Mouse (Mus musculus) ovary, adult 18-20 months (tissue): ENCODE results near the gene Prdm5.
A peak's percentile ranks its signal among the peaks of the same experiment; 100 is the strongest.

Source experiments
- DNase-seq: peaks from one replicate; pipeline ENCODE4 v3.0.0; 2022; ENCODE audit warnings: low spot score, mixed read lengths

The Prdm5 gene

DNA sequence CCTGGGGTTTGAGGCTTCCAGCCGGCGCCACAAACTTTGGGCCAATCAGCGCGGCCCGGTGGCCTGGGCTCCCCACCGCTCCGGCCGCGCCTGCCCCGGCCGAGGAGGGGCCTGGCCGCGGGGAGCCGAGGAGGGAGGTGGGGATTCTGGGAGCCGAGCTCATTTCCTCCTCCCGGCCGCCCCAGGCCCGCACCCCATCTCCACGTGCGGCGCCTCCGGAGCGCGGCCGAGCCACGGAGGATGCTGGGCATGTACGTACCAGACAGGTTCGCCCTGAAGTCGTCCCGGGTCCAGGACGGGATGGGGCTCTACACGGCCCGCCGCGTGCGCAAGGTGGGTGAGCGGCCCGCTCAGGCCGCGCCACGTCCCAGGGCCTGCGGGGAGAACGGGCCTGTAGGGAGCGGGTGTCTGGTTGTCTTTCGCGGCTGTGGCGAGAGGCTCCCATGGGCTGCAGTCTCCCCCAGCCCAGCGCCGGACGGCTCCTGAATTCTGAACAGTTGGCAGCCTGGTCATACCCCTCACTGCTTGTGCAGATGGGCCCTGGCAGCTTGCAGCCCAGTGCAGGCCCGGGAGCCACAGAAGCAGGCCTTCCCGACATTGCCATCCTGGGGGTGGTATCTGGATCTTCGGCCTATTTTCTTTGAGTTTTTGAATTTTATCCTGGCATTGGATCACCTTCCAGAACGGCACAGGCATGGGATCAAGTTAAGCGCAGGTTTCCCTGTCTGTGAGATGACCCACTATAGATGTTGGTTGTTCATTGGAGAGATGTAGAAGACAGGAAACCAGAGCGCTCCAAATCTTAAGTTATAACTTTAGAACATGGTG is at the start of gene Prdm5:
Gene Prdm5 (plus strand): TSS at position 128 of the 828 bp plus-strand sequence.
- peak; percentile 65 for DNase-seq

DNA sequence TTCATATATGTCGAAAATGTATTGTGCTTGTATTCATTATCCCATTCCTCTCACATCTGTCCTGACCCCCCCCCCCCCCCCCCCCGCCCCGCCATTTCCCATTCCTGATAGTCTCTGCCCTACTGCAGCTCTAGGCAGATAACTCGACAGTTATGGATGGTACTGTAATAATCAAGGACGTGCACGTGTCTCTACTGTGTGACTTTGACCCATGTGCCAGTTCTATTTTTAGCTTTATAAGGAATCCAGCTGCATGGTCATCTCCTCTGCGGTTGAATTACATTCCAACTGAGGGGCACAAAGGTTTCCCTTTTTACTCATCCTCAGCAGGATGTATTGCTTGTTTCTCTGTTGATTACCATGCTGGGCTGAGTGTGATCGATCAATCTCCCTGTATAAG is 39.3 kb upstream of the Prdm5 start:
- no peak for DNase-seq

DNA sequence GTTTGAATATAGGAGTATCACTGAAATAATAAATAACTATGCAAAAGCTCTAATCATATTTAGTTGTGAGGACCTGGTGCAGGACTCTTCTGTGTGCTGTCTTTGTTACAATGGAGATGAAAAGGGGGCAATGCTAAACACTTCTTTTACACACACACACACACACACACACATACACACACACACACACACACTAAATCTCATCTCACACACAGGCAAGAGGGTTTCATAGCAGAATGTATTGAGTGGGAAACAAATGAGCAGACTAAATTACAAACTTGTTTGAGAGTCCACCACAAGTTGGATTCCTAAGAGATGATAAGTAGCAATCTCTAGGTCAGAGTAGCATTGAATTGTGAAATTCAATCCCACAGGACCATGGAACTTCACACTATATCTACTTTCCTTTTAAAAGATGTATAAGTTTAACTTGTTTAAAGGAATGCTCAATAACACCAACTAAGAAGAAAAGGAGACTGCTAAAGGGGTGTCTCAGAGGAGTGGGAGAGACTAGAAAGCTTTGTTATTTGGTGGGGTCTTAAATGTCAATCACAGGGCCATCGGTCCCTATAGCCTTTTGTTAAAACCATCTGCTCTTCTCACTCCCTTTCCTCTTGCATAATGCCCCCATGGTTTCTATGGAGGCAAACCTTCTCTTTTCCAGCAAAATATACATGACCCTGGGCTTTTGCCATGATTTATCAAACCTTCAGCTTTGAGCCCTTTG is 35.5 kb upstream of the Prdm5 start:
- DNase-seq: no peak

DNA sequence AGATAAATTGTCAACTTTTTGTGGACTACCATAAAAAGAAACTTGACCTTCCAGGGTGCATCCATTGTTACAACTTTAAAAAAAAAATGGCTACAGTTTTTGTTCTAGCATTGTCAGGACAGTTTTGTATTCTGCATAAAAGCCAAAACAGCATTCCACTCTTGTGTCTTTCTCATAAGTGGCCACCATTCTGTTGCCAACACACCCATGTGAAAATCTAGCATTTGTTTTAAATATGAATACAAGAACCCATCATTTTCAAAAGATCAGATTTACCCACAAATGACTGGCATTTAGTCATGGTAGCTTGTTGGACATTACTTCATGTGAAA is 35.0 kb upstream of the Prdm5 start:
- DNase-seq: no peak

DNA sequence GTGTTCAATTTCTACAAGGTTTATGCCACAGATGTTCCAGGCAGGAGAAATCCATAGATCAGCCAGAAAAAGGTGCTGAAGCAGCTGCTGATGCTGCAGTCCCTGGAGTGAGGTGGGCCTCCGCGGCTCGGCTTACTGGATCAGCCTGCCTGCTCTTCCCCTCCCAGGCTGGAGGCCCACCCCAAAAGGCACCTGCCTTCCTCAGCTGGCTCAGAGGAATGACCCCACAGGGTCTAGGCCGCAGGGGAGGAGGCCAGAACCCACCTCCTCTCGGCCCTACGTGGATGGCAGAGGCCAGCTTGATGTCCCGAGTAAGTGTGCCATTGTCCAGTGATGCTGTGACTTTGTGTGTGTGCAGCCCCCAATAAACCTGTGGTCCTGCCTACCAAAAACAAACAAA is 20.6 kb upstream of the Prdm5 start:
- no peak for DNase-seq

DNA sequence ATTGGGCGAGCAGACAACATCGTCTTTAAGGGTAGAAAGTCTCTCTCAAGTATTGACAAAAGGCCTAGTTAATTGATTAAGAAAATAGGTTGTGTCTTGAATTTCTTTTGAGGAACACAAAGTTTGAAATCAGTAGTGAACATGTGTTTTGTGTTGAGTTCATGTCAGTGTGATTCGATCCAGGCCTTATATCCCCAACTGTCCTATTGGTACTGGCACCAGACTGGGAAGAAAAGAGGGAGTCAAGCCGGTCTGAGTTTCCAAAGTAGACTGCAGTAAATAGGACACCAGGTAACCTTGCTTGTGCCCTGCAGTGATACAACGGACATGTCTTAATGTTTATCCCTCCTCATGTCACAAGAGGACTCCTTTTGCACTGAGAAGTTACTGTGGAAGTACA is 19.6 kb upstream of the Prdm5 start:
- DNase-seq: no peak

DNA sequence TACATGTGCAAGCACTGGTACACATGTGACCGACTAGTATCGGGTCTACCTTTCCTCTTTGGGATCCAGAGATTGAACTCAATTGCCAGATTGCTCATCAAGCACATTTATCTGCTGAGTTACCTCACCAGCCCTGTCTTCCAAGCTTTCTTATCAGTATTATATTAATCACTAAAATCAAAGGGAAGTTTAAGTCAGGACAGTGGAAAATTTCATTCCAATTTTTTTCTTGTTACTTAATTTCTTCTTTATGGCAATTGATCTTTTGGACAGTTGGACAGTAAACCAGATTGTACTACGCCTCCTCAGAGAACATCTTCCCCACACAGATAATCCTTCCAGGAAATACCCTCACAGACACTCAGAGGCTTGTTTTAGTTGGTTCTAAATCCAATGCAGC is 18.7 kb upstream of the Prdm5 start:
- no peak for DNase-seq

DNA sequence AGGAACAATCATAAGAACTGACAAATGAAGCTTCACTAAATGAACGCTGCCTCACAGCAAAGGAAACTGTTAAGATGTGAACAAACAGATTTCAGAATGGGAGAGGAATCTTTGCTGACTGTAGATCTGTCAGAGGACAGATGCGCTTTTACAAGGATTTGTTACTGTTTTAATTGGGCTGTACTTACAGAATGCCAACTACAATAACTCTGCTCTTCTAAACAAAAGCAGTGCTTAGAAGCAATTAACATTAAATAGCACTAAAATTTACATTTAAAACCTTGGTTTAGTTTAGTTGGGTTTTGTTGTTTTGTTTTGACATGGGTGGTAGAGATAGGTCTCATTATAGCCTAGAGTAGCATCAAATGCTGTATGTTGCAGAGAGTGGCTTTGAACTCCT is 14.3 kb upstream of the Prdm5 start:
- DNase-seq: no peak

DNA sequence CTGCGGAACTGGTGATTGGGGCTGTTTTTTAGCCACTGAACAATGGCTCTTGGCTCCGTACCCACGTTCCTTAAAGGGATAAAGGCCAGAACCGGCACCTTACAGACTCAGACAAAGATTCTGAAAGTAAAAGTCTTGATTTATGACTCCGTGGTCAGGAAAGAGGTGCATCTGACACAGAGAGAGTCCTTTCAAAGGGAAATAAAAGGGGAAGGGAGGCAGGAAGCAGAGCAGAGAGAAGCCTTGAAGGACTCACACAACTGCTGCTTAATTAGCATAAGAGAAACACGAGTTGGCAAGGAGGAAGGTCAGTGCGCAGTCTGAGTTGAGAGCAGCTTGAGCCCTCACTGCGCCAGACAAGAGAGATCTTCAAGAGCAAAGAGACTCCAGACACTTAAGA is 13.7 kb upstream of the Prdm5 start:
- DNase-seq: peak; percentile 67

DNA sequence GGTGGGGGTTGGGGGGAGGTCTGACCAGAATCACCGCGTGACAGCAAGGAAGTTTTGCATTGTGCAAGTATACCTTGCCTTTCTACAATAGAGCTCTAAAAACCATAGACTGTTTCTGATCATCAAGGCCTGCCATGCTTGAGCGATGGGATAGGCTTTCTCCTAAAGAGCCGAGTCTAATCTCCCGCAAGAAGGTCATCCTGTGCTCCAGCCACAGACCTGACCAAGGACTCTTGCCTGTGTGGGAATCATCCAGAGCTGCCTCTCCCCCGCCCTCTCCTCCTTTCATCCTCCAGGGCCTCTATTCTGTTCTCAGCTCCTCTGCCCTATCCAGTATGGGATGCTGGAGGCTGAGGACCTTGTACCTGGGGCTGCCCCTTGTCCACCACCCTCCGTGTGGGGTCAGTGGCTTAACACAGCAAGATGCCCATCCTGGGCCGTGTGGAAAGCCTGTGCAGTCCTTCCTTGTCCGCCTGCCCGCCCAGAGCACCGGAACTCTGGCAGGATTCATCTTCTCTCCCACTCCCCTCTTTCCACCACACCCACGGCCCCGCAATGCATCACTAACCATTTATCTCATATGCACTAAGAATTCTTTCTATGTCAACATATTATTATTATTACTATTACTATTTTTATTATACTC is 12.9 kb upstream of the Prdm5 start:
- DNase-seq: peak; percentile 61

DNA sequence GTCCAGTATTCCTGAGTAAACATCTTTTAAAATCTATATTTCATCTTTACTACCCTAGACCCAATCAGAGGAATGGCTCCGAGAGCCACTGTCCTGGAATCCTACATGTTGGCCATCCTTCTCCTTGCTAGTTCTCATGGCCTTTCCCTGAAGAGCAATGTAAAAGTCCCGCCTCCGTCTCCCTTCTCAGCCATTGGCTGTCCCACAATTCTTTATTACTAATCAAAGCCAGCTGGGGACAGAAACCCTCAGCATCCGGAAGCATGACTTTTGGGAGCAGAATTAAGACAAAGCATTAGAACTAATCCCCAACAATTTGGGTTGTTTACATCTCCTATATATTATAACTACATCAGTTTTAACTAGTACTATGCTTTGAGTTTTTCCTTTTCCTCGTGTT is 10.9 kb upstream of the Prdm5 start:
- DNase-seq: no peak

DNA sequence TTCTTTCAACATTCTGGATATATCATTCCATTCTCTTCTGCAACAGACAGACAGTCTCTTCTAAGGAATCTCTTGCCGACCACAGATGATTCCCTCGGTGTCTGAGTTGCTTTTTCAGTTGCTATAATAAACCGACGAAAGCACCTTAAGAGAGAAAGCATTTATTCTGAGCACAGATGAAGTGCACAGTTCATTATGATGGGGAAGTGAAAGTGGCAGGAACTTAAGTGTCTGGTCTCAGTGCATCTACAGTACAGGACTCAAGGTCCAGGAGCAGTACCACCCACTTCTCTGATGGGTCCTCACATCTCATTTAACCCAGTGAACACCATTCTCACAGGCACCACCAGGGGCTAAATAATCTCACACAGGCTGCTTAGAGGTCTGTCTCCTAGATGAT is 5.2 kb upstream of the Prdm5 start:
- no peak for DNase-seq

DNA sequence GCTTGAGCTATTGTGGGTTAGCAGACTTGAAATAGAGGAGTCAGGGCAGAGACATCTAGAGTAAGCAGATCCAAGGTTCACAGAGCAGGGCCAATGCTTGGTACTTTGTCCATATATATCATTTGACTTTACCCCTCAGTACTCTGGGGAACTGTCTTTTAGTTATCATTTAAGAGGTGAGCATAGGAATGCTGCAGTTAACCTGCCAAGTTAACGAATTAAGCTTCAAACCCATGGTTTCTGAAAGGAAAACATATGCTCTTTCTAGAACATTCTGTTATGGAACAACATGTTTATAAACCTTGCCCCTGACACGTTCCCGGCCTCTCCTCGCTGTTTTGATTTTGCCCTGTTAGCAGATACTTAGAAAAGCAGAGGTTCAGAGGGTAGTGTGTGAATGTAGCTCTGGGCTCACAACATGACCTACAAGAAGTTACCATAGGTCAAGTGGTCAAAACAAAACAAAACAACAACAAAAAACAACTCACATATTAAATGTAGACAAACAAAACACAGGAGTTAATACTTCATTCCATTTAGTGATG is 973 bp downstream of the Prdm5 start:
- DNase-seq: no peak

DNA sequence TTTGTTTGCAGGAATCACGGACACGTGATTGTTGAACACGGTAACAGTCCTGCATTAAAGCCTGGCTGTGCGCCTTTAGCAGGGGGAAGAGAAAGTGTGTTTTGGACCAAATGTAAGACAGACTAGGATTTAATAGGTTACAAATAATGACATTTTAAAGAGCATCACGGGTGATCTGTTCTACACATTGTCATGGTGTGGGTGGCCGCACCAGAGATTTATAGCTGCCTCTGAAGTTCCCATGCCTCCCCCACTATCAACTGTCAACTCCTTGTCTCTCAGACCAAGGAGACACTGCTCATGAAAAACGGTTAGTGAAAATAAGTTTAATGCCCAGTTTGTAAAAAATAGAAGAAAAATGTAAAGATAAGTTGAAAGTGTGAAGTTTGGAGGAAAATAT is 2.7 kb downstream of the Prdm5 start:
- no peak for DNase-seq

DNA sequence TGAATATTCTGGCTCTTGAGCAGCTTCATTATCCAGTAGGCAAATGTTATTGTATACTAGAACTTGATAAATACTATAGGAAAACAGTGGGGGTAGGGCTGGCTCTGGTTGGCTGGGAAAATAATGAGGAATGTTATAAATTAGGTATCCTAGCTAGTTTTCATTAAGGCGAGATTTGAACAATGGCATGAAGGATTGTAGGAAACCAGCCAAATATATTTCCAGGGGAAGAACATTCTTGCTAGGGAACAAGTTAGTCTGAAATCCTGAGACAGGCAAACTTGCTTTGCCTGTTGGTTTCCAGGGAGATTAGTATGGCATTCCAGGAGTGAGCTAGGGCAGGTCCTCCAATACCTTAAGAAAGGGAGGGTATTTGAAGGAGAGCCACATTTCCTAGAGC is 4.9 kb downstream of the Prdm5 start:
- DNase-seq: no peak

DNA sequence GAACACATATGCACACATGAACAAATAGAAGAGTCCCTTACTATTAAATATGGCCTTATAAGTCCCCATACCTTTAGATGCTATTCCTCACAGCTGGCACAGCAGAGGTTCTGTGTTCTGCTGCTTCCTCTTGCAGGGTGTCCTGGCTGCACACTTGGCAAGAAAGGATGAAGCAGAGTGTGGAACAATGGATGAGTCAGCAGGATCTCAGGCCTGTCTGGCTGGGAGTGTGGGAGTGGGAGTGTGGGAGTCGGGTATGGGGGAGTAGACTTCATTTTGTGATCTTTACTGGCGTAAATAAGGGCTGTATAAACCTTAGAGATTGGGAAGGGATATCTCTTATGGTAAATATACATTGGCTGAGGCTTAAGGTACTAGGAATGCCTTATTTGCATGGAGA is 14.1 kb downstream of the Prdm5 start:
- DNase-seq: no peak

DNA sequence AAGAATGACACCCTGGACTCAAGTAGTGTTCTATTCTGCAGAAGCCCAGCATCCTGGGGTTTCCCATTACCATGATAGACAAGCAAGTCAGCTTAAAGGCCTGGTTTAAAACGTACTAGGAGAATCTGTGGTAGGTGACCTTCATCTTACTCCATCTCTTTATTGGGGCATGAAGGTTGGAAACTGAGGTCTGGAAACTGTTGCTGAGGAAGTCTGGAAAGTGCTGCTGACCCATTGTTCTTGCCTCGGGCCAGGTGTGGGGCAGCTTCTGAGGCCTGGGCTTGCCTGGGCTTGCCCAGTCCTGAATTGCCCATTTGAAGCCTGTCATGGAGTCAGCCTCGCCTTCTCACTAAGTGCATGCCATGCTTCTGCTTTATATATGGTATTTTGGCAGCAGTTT is 17.8 kb downstream of the Prdm5 start:
- no peak for DNase-seq

DNA sequence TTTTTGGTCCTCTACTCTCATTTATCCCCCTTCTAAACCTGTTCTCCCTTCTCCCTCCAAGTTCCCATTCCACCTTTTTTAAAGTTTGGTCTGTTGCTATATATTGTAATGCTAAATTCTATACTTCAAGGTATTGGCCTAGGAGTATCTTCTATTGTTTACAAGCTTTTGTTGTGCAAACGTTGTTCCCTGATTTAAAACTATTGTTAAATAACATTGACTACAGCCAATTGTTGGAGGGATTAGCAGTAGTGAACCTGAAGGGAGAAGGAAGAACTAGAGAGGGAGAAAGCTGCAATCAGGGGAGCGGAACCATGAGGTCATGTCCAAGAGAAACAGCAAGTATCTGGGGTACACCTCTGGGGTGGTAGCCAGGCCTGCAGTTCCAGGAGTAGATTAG is 18.5 kb downstream of the Prdm5 start:
- no peak for DNase-seq

DNA sequence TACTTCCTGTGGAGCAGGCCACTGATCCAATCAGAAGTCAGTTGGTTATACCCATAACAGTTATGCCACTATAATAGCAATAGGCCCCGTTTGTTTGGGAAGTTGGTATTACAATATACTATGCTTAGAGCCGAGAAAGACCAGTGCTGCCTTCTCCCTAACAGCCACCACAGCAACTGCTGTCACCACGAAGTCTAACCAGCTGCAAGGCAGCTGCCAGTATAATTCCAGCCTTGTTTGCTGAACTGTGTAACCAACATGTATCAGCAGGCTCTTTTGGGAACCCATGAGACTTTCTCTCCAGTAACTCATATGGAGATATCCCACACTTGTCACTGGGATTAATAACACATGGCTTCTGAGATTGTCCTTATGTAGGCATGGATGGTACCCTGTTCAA is 19.6 kb downstream of the Prdm5 start:
- DNase-seq: no peak

DNA sequence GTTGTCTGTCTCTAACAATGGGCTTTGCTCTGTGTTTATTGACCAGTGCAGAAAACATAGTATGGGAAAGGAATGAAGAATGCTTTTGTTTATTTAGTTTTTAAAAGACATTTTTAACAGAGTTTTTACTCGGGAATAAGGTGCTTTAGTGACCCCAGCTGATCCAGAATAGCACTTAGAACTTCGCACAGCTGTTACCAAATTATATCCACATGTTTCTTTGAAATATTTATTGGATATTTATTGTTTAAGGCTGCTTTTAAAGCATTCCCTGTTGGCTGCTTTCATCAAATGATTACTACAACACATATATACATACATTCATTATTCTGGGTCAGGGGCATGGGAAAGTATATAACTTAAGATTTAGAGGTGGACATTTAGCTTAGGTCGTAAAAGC is 32.9 kb downstream of the Prdm5 start:
- DNase-seq: no peak

DNA sequence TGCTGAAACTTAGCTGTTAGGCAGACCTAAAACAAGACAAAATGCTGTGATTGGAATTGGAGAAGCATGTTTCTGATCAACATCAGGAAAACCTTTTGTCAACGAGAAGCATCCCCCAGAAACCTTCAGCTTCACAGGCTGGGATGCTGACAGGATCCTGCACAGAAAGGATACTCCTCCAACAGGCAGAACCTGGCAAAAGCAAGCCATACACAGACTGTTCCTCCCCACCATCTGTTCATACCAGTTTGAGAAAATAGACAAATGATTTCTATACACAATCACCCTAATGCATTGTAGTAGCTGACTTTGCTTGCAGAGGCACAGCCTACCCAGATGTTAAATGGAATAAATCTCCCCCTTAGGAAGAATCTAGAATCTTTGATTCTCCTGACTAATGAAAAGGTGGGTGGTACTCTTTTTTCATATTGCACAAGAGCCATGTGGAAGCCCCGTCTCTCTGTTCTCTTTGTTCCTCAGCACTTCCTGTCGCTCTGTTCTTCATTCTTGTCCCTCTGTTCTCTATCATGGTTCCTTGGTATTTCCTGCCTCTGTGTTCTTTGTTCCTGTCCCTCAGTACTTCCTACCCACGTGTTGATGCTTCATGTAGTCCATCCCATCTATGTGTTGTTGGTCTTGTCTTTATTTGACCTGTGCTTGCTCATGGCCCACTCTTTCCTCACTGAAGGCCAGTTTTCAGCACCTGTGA is 39.4 kb downstream of the Prdm5 start:
- DNase-seq: no peak

DNA sequence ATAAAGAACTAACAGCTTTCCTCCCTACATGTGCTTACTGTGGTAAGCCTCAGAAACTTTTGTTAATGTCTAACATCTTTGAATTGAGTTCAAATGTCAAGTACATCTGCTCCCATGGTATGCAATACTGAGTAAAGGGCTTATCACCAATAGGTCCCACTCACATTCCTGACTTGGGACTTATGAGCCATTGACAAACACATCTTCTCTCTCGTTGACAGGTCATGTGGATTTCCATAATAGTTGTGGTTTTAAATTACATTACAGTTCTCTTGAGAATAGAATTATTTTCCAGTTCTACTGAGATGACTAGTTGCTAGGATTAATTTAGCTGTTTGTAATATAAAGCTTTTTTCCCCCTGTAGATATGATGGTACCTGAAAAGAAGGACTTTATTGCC is 49.9 kb downstream of the Prdm5 start:
- no peak for DNase-seq
